Mouse (Mus musculus): ENCODE results near the gene Mcat. TPM values are rescaled to one million over a fixed set of nuclear protein-coding genes. Genes with fewer than 3 reads are reported as not detected.
"Not testable (repeated sequence)": the region's sequence is repeated elsewhere in the genome, so short reads cannot be mapped to it uniquely, and the experiment has no call there.

Gene Mcat
- polyA plus RNA-seq, 1 experiment from 2014 or later = 31.8 TPM

GRCm38 (mm10) chr15:83510805-83511405, 52.7 kb downstream of the Mcat start, which contains the start of gene Ttll1:
TSS of gene Ttll1 (minus strand) at chr15:83510893.
- Histone ChIP-seq H3K9me3 (ENCODE audit: control insufficient read depth, low read length) (no peaks in the 10 kb centered on the region), H3K9ac (replicated peaks; ENCODE audit: low read depth, low read length) (peak within 1 kb of the TSS; percentile 62), H3K4me1 (ENCODE audit: control insufficient read depth, insufficient read depth, low read length) (peaks cover 7% of the 10 kb centered on the region; the same call in 1 of the 2 replicates), H3K27me3 (ENCODE audit: control insufficient read depth, insufficient read depth, low read length) (no peaks in the 10 kb centered on the region), H3K36me3 (ENCODE audit: control insufficient read depth, insufficient read depth, low read length) (no peaks in the 10 kb centered on the region), H3K4me3 (ENCODE audit: low read depth, low read length) (peak within 1 kb of the TSS; percentile 52), H3K27ac (ENCODE audit: low read depth, low read length) (peak within 1 kb of the TSS; percentile 92), H3K4me2 (ENCODE audit: low read depth, low read length) (peak within 1 kb of the TSS; percentile 57)
- peak; percentile 97 for ATAC-seq (ENCODE audit: low read depth)
- 14% methylated on average over 37 of the region's 41 CpGs for WGBS

GRCm38 (mm10) chr15:83509950-83510804, 53.4 kb downstream of the Mcat start:
- 22% methylated on average over 17 of the region's 17 CpGs for WGBS

GRCm38 (mm10) chr15:83501483-83501882, 62.1 kb downstream of the Mcat start:
- H3K36me3 ChIP-seq (ENCODE audit: control insufficient read depth, insufficient read depth, low read length) = peaks cover 51% of the 10 kb centered on the region
- H3K4me2 ChIP-seq (ENCODE audit: low read depth, low read length); H3K9me3 ChIP-seq (ENCODE audit: control insufficient read depth, low read length); H3K4me1 ChIP-seq (ENCODE audit: control insufficient read depth, insufficient read depth, low read length); H3K4me3 ChIP-seq (ENCODE audit: low read depth, low read length); H3K27ac ChIP-seq (ENCODE audit: low read depth, low read length); ATAC-seq (ENCODE audit: low read depth); H3K27me3 ChIP-seq (ENCODE audit: control insufficient read depth, insufficient read depth, low read length); H3K9ac ChIP-seq (replicated peaks; ENCODE audit: low read depth, low read length): not testable (repeated sequence)
- WGBS = 81% methylated on average over 6 of the region's 6 CpGs

More at GRCm38 (mm10) chr15:83509950-83510804, 53.4 kb downstream of the Mcat start:
- Histone ChIP-seq H3K4me1 (ENCODE audit: control insufficient read depth, insufficient read depth, low read length) (peaks cover 7% of the 10 kb centered on the region; the same call in 1 of the 2 replicates), H3K4me3 (ENCODE audit: low read depth, low read length) (peak overlapping the region; percentile 52), H3K9ac (replicated peaks; ENCODE audit: low read depth, low read length) (peak overlapping the region; percentile 62), H3K27ac (ENCODE audit: low read depth, low read length) (peak overlapping the region; percentile 92), H3K4me2 (ENCODE audit: low read depth, low read length) (peak overlapping the region; percentile 57), H3K36me3 (ENCODE audit: control insufficient read depth, insufficient read depth, low read length) (no peaks in the 10 kb centered on the region), H3K27me3 (ENCODE audit: control insufficient read depth, insufficient read depth, low read length) (no peaks in the 10 kb centered on the region), H3K9me3 (ENCODE audit: control insufficient read depth, low read length) (no peaks in the 10 kb centered on the region)
- ATAC-seq (ENCODE audit: low read depth) = peak; percentile 88

DNA sequence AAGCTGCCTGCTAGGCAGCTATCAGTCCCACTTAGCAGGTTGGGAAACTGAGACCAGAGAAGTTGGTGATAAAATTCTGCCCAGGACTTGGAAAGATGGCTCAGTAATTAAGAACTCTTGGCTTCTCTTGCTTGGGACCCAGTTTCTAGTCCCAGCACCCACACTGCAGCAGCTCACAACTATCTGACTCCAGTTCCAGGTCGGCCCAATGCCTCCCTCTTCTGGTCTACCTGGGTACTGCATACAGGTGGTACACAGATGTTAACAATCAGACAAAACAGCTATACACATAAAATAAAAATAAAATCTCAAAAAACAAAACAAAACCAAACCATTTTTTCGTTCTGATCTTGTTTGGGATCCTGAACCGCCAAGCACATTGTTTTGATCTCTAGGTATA, 63.2 kb downstream of the Mcat start:
- Histone ChIP-seq H3K27ac (ENCODE audit: low read depth, low read length) (no peak overlapping the region), H3K4me3 (ENCODE audit: low read depth, low read length) (no peak overlapping the region), H3K4me1 (ENCODE audit: control insufficient read depth, insufficient read depth, low read length) (no peaks in the 10 kb centered on the region), H3K4me2 (ENCODE audit: low read depth, low read length) (no peak overlapping the region), H3K9me3 (ENCODE audit: control insufficient read depth, low read length) (no peaks in the 10 kb centered on the region), H3K36me3 (ENCODE audit: control insufficient read depth, insufficient read depth, low read length) (peaks cover 60% of the 10 kb centered on the region), H3K27me3 (ENCODE audit: control insufficient read depth, insufficient read depth, low read length) (no peaks in the 10 kb centered on the region), H3K9ac (replicated peaks; ENCODE audit: low read depth, low read length) (no peak overlapping the region)
- WGBS = 61% methylated on average over 3 of the region's 3 CpGs
- no peak for ATAC-seq (ENCODE audit: low read depth)

- Histone ChIP-seq H3K36me3 (ENCODE audit: control insufficient read depth, insufficient read depth, low read length) (peaks cover 61% of the 10 kb centered on the region), H3K9me3 (ENCODE audit: control insufficient read depth, low read length) (no peaks in the 10 kb centered on the region), H3K27ac (ENCODE audit: low read depth, low read length) (no peak overlapping the region), H3K9ac (replicated peaks; ENCODE audit: low read depth, low read length) (no peak overlapping the region), H3K4me2 (ENCODE audit: low read depth, low read length) (no peak overlapping the region), H3K4me3 (ENCODE audit: low read depth, low read length) (no peak overlapping the region), H3K27me3 (ENCODE audit: control insufficient read depth, insufficient read depth, low read length) (no peaks in the 10 kb centered on the region), H3K4me1 (ENCODE audit: control insufficient read depth, insufficient read depth, low read length) (no peaks in the 10 kb centered on the region)
- no peak for ATAC-seq (ENCODE audit: low read depth)
- 95% methylated on average over 10 of the region's 10 CpGs for WGBS
Measured at GRCm38 (mm10) chr15:83499211-83499755, 64.3 kb downstream of the Mcat start.

DNA sequence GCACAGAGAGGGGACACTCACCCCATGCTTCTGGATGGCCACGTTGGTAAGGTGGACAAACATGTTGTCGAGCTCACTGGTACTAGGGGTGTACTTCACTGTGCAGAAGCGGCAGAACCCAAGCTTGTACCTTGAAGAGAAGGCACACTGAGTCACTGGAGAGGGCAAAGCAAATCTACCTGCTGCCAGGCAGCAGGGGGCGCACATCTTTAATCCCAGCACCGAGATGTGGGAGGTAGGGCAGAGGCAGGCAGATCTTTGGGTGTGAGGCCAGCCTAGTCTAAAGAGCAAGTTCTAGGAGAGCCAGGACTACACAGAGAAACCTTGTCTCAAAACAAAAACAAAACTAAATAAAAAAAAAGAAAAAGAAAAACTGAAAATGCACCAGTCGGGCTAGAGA, 66.3 kb downstream of the Mcat start:
- Histone ChIP-seq H3K9ac (replicated peaks; ENCODE audit: low read depth, low read length) (no peak overlapping the region), H3K36me3 (ENCODE audit: control insufficient read depth, insufficient read depth, low read length) (peaks cover 64% of the 10 kb centered on the region), H3K4me2 (ENCODE audit: low read depth, low read length) (no peak overlapping the region), H3K9me3 (ENCODE audit: control insufficient read depth, low read length) (no peaks in the 10 kb centered on the region), H3K4me3 (ENCODE audit: low read depth, low read length) (no peak overlapping the region), H3K4me1 (ENCODE audit: control insufficient read depth, insufficient read depth, low read length) (no peaks in the 10 kb centered on the region), H3K27me3 (ENCODE audit: control insufficient read depth, insufficient read depth, low read length) (no peaks in the 10 kb centered on the region), H3K27ac (ENCODE audit: low read depth, low read length) (no peak overlapping the region)
- no peak for ATAC-seq (ENCODE audit: low read depth)
- WGBS = 93% methylated on average over 6 of the region's 6 CpGs

Small RNAs within 50 kb of the gene (microRNA-seq; reads per million reads assigned to microRNA genes)
- gene Gm24575 = not detected

Other genes with a start within 250 kb of the Mcat start
- 37.4 and 40.3 TPM in 2 replicates for gene Arfgap3, start 213.5 kb downstream of the Mcat start, polyA plus RNA-seq (2014; fragmentation: Nextera tagmentation; extraction: Ambion mirVana)
- 17.4 and 20.7 TPM in 2 replicates for gene Pacsin2, start 99.2 kb downstream of the Mcat start, polyA plus RNA-seq (2014; fragmentation: Nextera tagmentation; extraction: Ambion mirVana)
- 90.0 and 90.4 TPM in 2 replicates for gene Ttll1, start 52.9 kb downstream of the Mcat start, polyA plus RNA-seq (2014; fragmentation: Nextera tagmentation; extraction: Ambion mirVana)
- 0.52 and 0.73 TPM in 2 replicates for gene Bik, start 36.9 kb downstream of the Mcat start, polyA plus RNA-seq (2014; fragmentation: Nextera tagmentation; extraction: Ambion mirVana)
- 4.7 and 7.7 TPM in 2 replicates for gene Tspo, start 195 bp downstream of the Mcat start, polyA plus RNA-seq (2014; fragmentation: Nextera tagmentation; extraction: Ambion mirVana)
- gene Ttll12, start 31.4 kb upstream of the Mcat start, polyA plus RNA-seq (2014; fragmentation: Nextera tagmentation; extraction: Ambion mirVana) = 39.8 and 42.6 TPM in 2 replicates
- gene Scube1, start 161.2 kb upstream of the Mcat start, polyA plus RNA-seq (2014; fragmentation: Nextera tagmentation; extraction: Ambion mirVana) = 9.4 and 14.1 TPM in 2 replicates
- 37.6 and 39.2 TPM in 2 replicates for gene Mpped1, start 215.7 kb upstream of the Mcat start, polyA plus RNA-seq (2014; fragmentation: Nextera tagmentation; extraction: Ambion mirVana)